Mouse (Mus musculus): ENCODE results near the gene Ano1. TPM values are rescaled to one million over a fixed set of nuclear protein-coding genes. Genes with fewer than 3 reads are reported as not detected.

The Ano1 gene
- polyA plus RNA-seq, 1 experiment from 2014 or later, result 14.9 TPM

- no peaks in the 10 kb centered on the region for H3K9me3 ChIP-seq (ENCODE audit: control insufficient read depth, low read length)
- H3K4me3 ChIP-seq (replicated peaks; ENCODE audit: low read depth, low read length), result no peak overlapping the region
- no peaks in the 10 kb centered on the region for H3K36me3 ChIP-seq (ENCODE audit: control insufficient read depth, insufficient read depth, low read length)
- DNase-seq, result no peak
- 81% methylated on average over 3 of the region's 3 CpGs for WGBS
- H3K27ac ChIP-seq (replicated peaks; ENCODE audit: low read depth, low read length), result no peak overlapping the region
- H3K4me2 ChIP-seq (ENCODE audit: low read length), result no peak overlapping the region
- ATAC-seq (ENCODE audit: low FRiP score, low TSS enrichment), result no peak
- H3K4me1 ChIP-seq (ENCODE audit: control insufficient read depth, insufficient read depth, low read length), result 0 out of 2 replicates have a peak, but pooled peaks cover 2% of the 10 kb centered on the region
- H3K27me3 ChIP-seq (ENCODE audit: control insufficient read depth, insufficient read depth, low read length), result no peaks in the 10 kb centered on the region
- no peak overlapping the region for H3K9ac ChIP-seq (replicated peaks; ENCODE audit: low read length)
These were observed 23.4 kb upstream of the Ano1 start for GRCm38 (mm10) chr7:144775214-144775613.

- no peaks in the 10 kb centered on the region for H3K36me3 ChIP-seq (ENCODE audit: control insufficient read depth, insufficient read depth, low read length)
- H3K4me1 ChIP-seq (ENCODE audit: control insufficient read depth, insufficient read depth, low read length), result 0 out of 2 replicates have a peak, but pooled peaks cover 2% of the 10 kb centered on the region
- no peaks in the 10 kb centered on the region for H3K9me3 ChIP-seq (ENCODE audit: control insufficient read depth, low read length)
- DNase-seq, result no peak
- H3K9ac ChIP-seq (replicated peaks; ENCODE audit: low read length), result no peak overlapping the region
- no peaks in the 10 kb centered on the region for H3K27me3 ChIP-seq (ENCODE audit: control insufficient read depth, insufficient read depth, low read length)
- H3K4me2 ChIP-seq (ENCODE audit: low read length), result no peak overlapping the region
- 80% methylated on average over 2 of the region's 2 CpGs for WGBS
- no peak overlapping the region for H3K4me3 ChIP-seq (replicated peaks; ENCODE audit: low read depth, low read length)
- no peak overlapping the region for H3K27ac ChIP-seq (replicated peaks; ENCODE audit: low read depth, low read length)
- ATAC-seq (ENCODE audit: low FRiP score, low TSS enrichment), result no peak
These were observed 22.5 kb upstream of the Ano1 start for GRCm38 (mm10) chr7:144774283-144774682.

GRCm38 (mm10) chr7:144770116-144770515 lies 18.3 kb upstream of the Ano1 start:
- H3K27me3 ChIP-seq (ENCODE audit: control insufficient read depth, insufficient read depth, low read length), result no peaks in the 10 kb centered on the region
- no peak overlapping the region for H3K27ac ChIP-seq (replicated peaks; ENCODE audit: low read depth, low read length)
- no peaks in the 10 kb centered on the region for H3K9me3 ChIP-seq (ENCODE audit: control insufficient read depth, low read length)
- ATAC-seq (ENCODE audit: low FRiP score, low TSS enrichment) (no peak), DNase-seq (no peak)
- H3K9ac ChIP-seq (replicated peaks; ENCODE audit: low read length), result no peak overlapping the region
- H3K4me1 ChIP-seq (ENCODE audit: control insufficient read depth, insufficient read depth, low read length), result no peaks in the 10 kb centered on the region
- H3K4me2 ChIP-seq (ENCODE audit: low read length), result no peak overlapping the region
- H3K36me3 ChIP-seq (ENCODE audit: control insufficient read depth, insufficient read depth, low read length), result no peaks in the 10 kb centered on the region
- WGBS, result 64% methylated on average over 3 of the region's 3 CpGs
- no peak overlapping the region for H3K4me3 ChIP-seq (replicated peaks; ENCODE audit: low read depth, low read length)

- H3K4me1 ChIP-seq (ENCODE audit: control insufficient read depth, insufficient read depth, low read length), result no peaks in the 10 kb centered on the region
These were observed 17.8 kb upstream of the Ano1 start for GRCm38 (mm10) chr7:144769434-144770080.

GRCm38 (mm10) chr7:144768845-144769244 lies 17.1 kb upstream of the Ano1 start:
- H3K4me1 ChIP-seq (ENCODE audit: control insufficient read depth, insufficient read depth, low read length), result no peaks in the 10 kb centered on the region
- H3K36me3 ChIP-seq (ENCODE audit: control insufficient read depth, insufficient read depth, low read length), result no peaks in the 10 kb centered on the region
- H3K27ac ChIP-seq (replicated peaks; ENCODE audit: low read depth, low read length), result no peak overlapping the region
- whole genome bisulfite sequencing, result 100% methylated on average over 1 of the region's 1 CpGs
- DNase-seq, result no peak
- H3K4me2 ChIP-seq (ENCODE audit: low read length), result no peak overlapping the region
- H3K4me3 ChIP-seq (replicated peaks; ENCODE audit: low read depth, low read length), result no peak overlapping the region
- no peaks in the 10 kb centered on the region for H3K9me3 ChIP-seq (ENCODE audit: control insufficient read depth, low read length)
- no peaks in the 10 kb centered on the region for H3K27me3 ChIP-seq (ENCODE audit: control insufficient read depth, insufficient read depth, low read length)
- H3K9ac ChIP-seq (replicated peaks; ENCODE audit: low read length), result no peak overlapping the region
- ATAC-seq (ENCODE audit: low FRiP score, low TSS enrichment), result no peak

More at GRCm38 (mm10) chr7:144769434-144770080, 17.8 kb upstream of the Ano1 start:
- H3K9ac ChIP-seq (replicated peaks; ENCODE audit: low read length), result no peak overlapping the region
- ATAC-seq (ENCODE audit: low FRiP score, low TSS enrichment), result no peak
- no peak overlapping the region for H3K4me3 ChIP-seq (replicated peaks; ENCODE audit: low read depth, low read length)
- no peak overlapping the region for H3K4me2 ChIP-seq (ENCODE audit: low read length)
- no peak for DNase-seq
- 87% methylated on average over 9 of the region's 9 CpGs for WGBS
- no peaks in the 10 kb centered on the region for H3K36me3 ChIP-seq (ENCODE audit: control insufficient read depth, insufficient read depth, low read length)
- H3K9me3 ChIP-seq (ENCODE audit: control insufficient read depth, low read length), result no peaks in the 10 kb centered on the region
- no peaks in the 10 kb centered on the region for H3K27me3 ChIP-seq (ENCODE audit: control insufficient read depth, insufficient read depth, low read length)
- H3K27ac ChIP-seq (replicated peaks; ENCODE audit: low read depth, low read length), result no peak overlapping the region

GRCm38 (mm10) chr7:144764537-144765282 lies 12.9 kb upstream of the Ano1 start:
- ATAC-seq (ENCODE audit: low FRiP score, low TSS enrichment) (no peak), DNase-seq (peak; percentile 34)
- no peak overlapping the region for H3K4me2 ChIP-seq (ENCODE audit: low read length)
- H3K36me3 ChIP-seq (ENCODE audit: control insufficient read depth, insufficient read depth, low read length), result no peaks in the 10 kb centered on the region
- H3K4me1 ChIP-seq (ENCODE audit: control insufficient read depth, insufficient read depth, low read length), result no peaks in the 10 kb centered on the region
- no peaks in the 10 kb centered on the region for H3K27me3 ChIP-seq (ENCODE audit: control insufficient read depth, insufficient read depth, low read length)
- WGBS, result 76% methylated on average over 11 of the region's 11 CpGs
- H3K27ac ChIP-seq (replicated peaks; ENCODE audit: low read depth, low read length), result no peak overlapping the region
- no peak overlapping the region for H3K4me3 ChIP-seq (replicated peaks; ENCODE audit: low read depth, low read length)
- H3K9ac ChIP-seq (replicated peaks; ENCODE audit: low read length), result no peak overlapping the region
- no peaks in the 10 kb centered on the region for H3K9me3 ChIP-seq (ENCODE audit: control insufficient read depth, low read length)

- DNase-seq (no peak), ATAC-seq (ENCODE audit: low FRiP score, low TSS enrichment) (no peak)
- Histone ChIP-seq H3K27ac (replicated peaks; ENCODE audit: low read depth, low read length) (no peak overlapping the region), H3K4me2 (ENCODE audit: low read length) (no peak overlapping the region), H3K27me3 (ENCODE audit: control insufficient read depth, insufficient read depth, low read length) (no peaks in the 10 kb centered on the region), H3K4me3 (replicated peaks; ENCODE audit: low read depth, low read length) (no peak overlapping the region), H3K36me3 (ENCODE audit: control insufficient read depth, insufficient read depth, low read length) (no peaks in the 10 kb centered on the region), H3K9me3 (ENCODE audit: control insufficient read depth, low read length) (no peaks in the 10 kb centered on the region), H3K9ac (replicated peaks; ENCODE audit: low read length) (no peak overlapping the region), H3K4me1 (ENCODE audit: control insufficient read depth, insufficient read depth, low read length) (no peaks in the 10 kb centered on the region)
- WGBS, result 89% methylated on average over 2 of the region's 2 CpGs
These were observed 12.2 kb upstream of the Ano1 start for GRCm38 (mm10) chr7:144764013-144764412.

- WGBS, result 63% methylated on average over 16 of the region's 16 CpGs
- H3K4me2 ChIP-seq (ENCODE audit: low read length), result no peak overlapping the region
- H3K27ac ChIP-seq (replicated peaks; ENCODE audit: low read depth, low read length), result no peak overlapping the region
- no peaks in the 10 kb centered on the region for H3K9me3 ChIP-seq (ENCODE audit: control insufficient read depth, low read length)
- no peak overlapping the region for H3K9ac ChIP-seq (replicated peaks; ENCODE audit: low read length)
- H3K36me3 ChIP-seq (ENCODE audit: control insufficient read depth, insufficient read depth, low read length), result no peaks in the 10 kb centered on the region
- H3K4me1 ChIP-seq (ENCODE audit: control insufficient read depth, insufficient read depth, low read length), result no peaks in the 10 kb centered on the region
- no peak for ATAC-seq (ENCODE audit: low FRiP score, low TSS enrichment)
- DNase-seq, result no peak
- no peaks in the 10 kb centered on the region for H3K27me3 ChIP-seq (ENCODE audit: control insufficient read depth, insufficient read depth, low read length)
- H3K4me3 ChIP-seq (replicated peaks; ENCODE audit: low read depth, low read length), result no peak overlapping the region
These were observed 10.9 kb upstream of the Ano1 start for GRCm38 (mm10) chr7:144762496-144763235.
